Mouse (Mus musculus) thymus, adult 2 months (tissue): ENCODE results near the gene Mindy3.

Experiments used
- CTCF ChIP-seq: fragments of 200-500 bp; IDR thresholded peaks from 2 replicates; pipeline ENCODE4 v1.5.1; 2012; ENCODE audit warnings: mild to moderate bottlenecking, control low read depth, low read length, moderate library complexity, borderline replicate concordance; ENCODE audit not compliant: control insufficient read depth, poor library complexity, insufficient read depth; ENCODE audit errors: extremely low read depth
- POLR2A ChIP-seq: fragments of 200-500 bp; IDR thresholded peaks from 2 replicates; pipeline ENCODE4 v1.6.1; 2012; ENCODE audit warnings: mild to moderate bottlenecking, low read length, control low read depth, moderate library complexity; ENCODE audit not compliant: control insufficient read depth, poor library complexity, insufficient read depth; ENCODE audit errors: extremely low read depth

DNA sequence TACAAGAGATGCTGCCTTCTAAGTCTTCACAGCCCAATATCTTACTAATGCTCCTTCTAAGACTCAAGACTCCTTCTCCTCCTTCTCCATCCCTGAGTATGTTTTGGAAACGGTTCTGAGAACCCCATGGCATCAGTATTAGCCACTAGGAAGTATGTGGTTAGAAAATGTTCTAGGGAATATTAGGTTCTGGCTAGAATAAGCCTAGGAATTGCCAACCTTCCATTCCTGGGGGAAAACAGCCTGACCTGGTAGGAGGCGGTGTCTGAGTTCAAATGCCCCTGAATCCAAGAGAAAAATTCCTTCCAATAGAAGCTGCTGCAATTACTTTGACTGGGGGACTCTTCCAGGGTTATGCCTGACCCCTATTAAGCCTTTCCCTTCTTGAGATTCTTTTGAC is 93.4 kb downstream of the Mindy3 start:
- TF ChIP-seq CTCF (no peak), POLR2A (no peak)
